Mouse (Mus musculus): ENCODE measurements at regions not wholly inside any gene's neighbourhood (a gene's known extent, or its start where the extent isn't known, plus 50 kb on each side); places are given as distances from the start of the nearest gene placed in this dataset.

- TF ChIP-seq CTCF (IDR thresholded peaks at IDR 0.05; ENCODE audit: insufficient read depth, low read depth, low read length) = no peak
- TF ChIP-seq POLR2A (IDR thresholded peaks at IDR 0.05; ENCODE audit: insufficient read depth, low read depth, low read length) = no peak
Observed at GRCm38 (mm10) chr4:131267760-131268159, 323.6 kb downstream of the Matn1 start.
